Mouse (Mus musculus): ENCODE results near the gene Prkrip1.
"Not testable (repeated sequence)": the region's sequence is repeated elsewhere in the genome, so short reads cannot be mapped to it uniquely, and the experiment has no call there.

Gene Prkrip1

GRCm38 (mm10) chr5:136213716-136214115, 15.0 kb upstream of the Prkrip1 start:
- ATAC-seq (ENCODE audit: insufficient number of reproducible peaks, low FRiP score, low TSS enrichment): no peak

GRCm38 (mm10) chr5:136212716-136213115, 14.0 kb upstream of the Prkrip1 start:
- no peak for ATAC-seq (ENCODE audit: insufficient number of reproducible peaks, low FRiP score, low TSS enrichment)

GRCm38 (mm10) chr5:136211341-136212102, 12.8 kb upstream of the Prkrip1 start:
- not testable (repeated sequence) for ATAC-seq (ENCODE audit: insufficient number of reproducible peaks, low FRiP score, low TSS enrichment)

- no peak for ATAC-seq (ENCODE audit: insufficient number of reproducible peaks, low FRiP score, low TSS enrichment)
Observed at GRCm38 (mm10) chr5:136210549-136210948, 11.8 kb upstream of the Prkrip1 start.

GRCm38 (mm10) chr5:136201832-136202231, 3.1 kb upstream of the Prkrip1 start:
- peak; percentile 62; the same call in 1 of the 2 replicates for ATAC-seq (ENCODE audit: insufficient number of reproducible peaks, low FRiP score, low TSS enrichment)

- ATAC-seq (ENCODE audit: insufficient number of reproducible peaks, low FRiP score, low TSS enrichment): no peak
Observed at GRCm38 (mm10) chr5:136199526-136199925, 763 bp upstream of the Prkrip1 start.

GRCm38 (mm10) chr5:136191870-136192269, 6.9 kb downstream of the Prkrip1 start:
- no peak for ATAC-seq (ENCODE audit: insufficient number of reproducible peaks, low FRiP score, low TSS enrichment)

- ATAC-seq (ENCODE audit: insufficient number of reproducible peaks, low FRiP score, low TSS enrichment): no peak
Observed at GRCm38 (mm10) chr5:136186723-136187122, 12.0 kb downstream of the Prkrip1 start.

GRCm38 (mm10) chr5:136183766-136184165, 15.0 kb downstream of the Prkrip1 start:
- no peak for ATAC-seq (ENCODE audit: insufficient number of reproducible peaks, low FRiP score, low TSS enrichment)

GRCm38 (mm10) chr5:136182830-136183229, 15.9 kb downstream of the Prkrip1 start:
- ATAC-seq (ENCODE audit: insufficient number of reproducible peaks, low FRiP score, low TSS enrichment): no peak

- ATAC-seq (ENCODE audit: insufficient number of reproducible peaks, low FRiP score, low TSS enrichment): no peak
Observed at GRCm38 (mm10) chr5:136182049-136182448, 16.7 kb downstream of the Prkrip1 start.

GRCm38 (mm10) chr5:136181197-136181596, 17.6 kb downstream of the Prkrip1 start:
- no peak for ATAC-seq (ENCODE audit: insufficient number of reproducible peaks, low FRiP score, low TSS enrichment)

GRCm38 (mm10) chr5:136179594-136179993, 19.2 kb downstream of the Prkrip1 start:
- no peak for ATAC-seq (ENCODE audit: insufficient number of reproducible peaks, low FRiP score, low TSS enrichment)

- no peak for ATAC-seq (ENCODE audit: insufficient number of reproducible peaks, low FRiP score, low TSS enrichment)
Observed at GRCm38 (mm10) chr5:136173606-136174463, 24.9 kb downstream of the Prkrip1 start.

GRCm38 (mm10) chr5:136172939-136173338, 25.8 kb downstream of the Prkrip1 start:
- ATAC-seq (ENCODE audit: insufficient number of reproducible peaks, low FRiP score, low TSS enrichment): no peak

GRCm38 (mm10) chr5:136171363-136172341, 27.1 kb downstream of the Prkrip1 start:
- ATAC-seq (ENCODE audit: insufficient number of reproducible peaks, low FRiP score, low TSS enrichment): no peak

GRCm38 (mm10) chr5:136170512-136171362, 28.0 kb downstream of the Prkrip1 start, which contains the start of gene Orai2:
Gene Orai2, minus strand, starts transcription at chr5:136170713.
- ATAC-seq (ENCODE audit: insufficient number of reproducible peaks, low FRiP score, low TSS enrichment): peak; percentile 54; the same call in 1 of the 2 replicates

- peak; percentile 26; the same call in 1 of the 2 replicates for ATAC-seq (ENCODE audit: insufficient number of reproducible peaks, low FRiP score, low TSS enrichment)
Observed at GRCm38 (mm10) chr5:136169626-136170511, 28.9 kb downstream of the Prkrip1 start.
